Mouse (Mus musculus) megakaryocyte, embryonic 14.5 days (primary cell): Measurements from ENCODE around the gene Psen2.

Source experiments
- FLI1 ChIP-seq: IDR thresholded peaks from 2 replicates; pipeline ENCODE4 v1.6.1; 2012; ENCODE audit warnings: low read length, inconsistent platforms, mixed read lengths
- GATA1 ChIP-seq: IDR thresholded peaks from 3 replicates; pipeline ENCODE4 v1.6.1; 2012; ENCODE audit warnings: mixed read lengths, low read length, inconsistent platforms, borderline replicate concordance

DNA sequence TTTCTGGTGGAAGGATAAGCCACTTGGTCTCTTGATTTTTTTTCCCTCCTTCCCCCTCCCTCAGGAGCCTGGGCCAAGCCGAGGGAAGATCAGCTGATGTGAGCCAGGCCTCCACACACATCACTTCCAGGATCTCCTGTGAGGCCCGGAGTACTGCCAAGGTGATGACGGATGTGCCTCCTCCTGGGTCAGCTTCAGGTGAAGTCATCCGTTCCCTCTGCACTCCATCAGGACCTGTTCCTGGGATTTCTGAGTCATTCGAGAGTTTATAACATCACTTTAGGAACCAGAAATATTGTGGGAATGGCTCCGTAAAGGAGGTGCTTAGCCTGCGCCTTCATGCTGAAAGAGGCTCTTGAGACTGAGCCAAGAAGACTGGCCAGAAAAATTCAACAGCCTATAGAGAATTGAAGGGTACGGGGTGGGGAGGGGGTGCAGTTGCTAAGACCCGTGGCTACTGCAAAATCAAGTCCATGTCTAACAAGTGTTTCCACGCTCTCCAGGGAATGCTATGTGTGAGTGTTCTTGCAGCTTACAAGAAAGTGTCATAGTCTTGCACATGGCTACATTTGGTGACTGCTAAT lies 11.6 kb upstream of the Psen2 start:
- TF ChIP-seq GATA1 (no peak), FLI1 (no peak)
